Mouse (Mus musculus): ENCODE measurements around the gene Pik3cd.

Gene Pik3cd

DNA sequence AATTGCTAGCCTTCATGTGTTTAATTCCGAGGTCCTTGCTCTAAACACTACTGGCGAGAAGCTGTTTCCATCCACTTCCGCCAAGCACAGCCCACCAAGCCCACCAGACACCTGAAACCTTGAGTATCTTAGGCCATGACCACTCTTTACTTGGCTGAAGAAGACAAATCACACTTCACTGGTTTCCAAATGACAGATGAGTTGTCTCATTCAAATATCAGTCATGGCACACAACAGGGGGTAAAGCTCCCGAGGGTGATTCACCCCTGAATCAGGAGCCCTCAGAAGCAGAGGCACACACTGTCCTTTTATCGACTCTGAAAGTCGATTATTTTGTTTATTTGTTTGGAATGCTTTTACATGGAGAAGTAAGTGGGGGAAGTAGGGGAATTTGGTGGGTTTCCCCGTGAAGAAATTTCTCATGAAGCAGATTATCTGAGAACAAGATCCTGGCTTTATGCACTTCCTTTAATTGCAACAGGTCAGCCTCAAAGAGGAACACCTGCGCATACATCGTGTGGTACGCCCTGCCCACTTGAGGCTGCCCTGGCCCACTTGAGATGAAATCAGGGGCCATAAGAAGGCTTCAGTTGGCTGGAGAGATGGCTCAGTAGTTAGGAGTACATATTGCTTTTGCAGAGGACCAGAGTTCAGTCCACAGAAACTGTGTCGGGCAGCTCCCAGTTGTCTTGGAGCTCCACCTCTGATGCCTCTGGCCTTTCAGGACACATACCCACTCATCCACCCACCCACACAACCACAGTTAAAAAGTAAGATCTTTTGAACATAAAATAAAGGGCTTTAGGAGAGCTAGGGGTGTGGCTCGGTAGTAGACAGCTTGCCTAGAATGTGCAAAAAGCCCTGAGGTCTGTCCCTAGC lies 12.3 kb downstream of the Pik3cd start:
- no peak for DNase-seq (ENCODE audit: low spot score in 2 of 2)

DNA sequence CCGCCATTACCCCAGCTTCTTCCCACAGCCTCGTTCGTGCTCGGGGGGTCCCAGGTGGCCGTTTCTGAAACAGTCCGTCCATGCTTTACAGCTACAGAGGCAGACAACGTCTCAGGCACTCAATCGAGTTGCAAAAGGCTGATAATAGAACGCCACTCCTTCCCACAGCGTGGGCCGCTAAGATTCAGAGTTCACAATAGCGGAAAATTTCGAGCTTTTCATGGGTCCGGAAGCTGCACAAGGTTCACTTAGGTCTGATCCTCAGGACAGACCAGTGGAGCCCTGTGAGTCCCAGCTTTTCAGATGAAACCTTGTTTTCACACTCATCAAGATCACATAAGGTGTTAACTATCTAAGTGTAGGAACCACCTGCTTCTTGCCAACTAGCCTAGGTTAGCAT lies 13.5 kb downstream of the Pik3cd start:
- DNase-seq (ENCODE audit: low spot score in 2 of 2) = no peak

- no peak for DNase-seq (ENCODE audit: low spot score in 2 of 2)
Measured at GRCm38 (mm10) chr4:149684841-149685623, 17.3 kb downstream of the Pik3cd start.

DNA sequence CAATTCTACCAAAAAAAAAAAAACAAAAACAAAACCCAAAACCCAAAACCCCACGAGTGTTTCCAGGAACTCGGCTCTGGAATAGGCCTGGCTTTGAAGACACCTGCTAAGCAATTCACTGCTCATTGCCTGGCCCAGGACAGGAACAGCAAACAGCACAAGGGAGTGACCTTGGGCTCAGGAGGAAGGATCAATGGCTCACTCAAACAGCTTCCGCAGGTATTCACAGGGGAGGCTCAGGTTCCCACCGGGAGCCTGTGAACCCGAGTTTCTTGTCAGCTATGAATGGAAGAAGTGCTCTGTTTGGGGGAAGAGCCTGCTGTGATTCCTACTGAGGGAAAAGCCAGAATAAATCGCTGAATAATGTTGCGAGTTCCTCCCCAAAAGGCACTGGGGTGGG lies 18.5 kb downstream of the Pik3cd start:
- no peak for DNase-seq (ENCODE audit: low spot score in 2 of 2)

DNA sequence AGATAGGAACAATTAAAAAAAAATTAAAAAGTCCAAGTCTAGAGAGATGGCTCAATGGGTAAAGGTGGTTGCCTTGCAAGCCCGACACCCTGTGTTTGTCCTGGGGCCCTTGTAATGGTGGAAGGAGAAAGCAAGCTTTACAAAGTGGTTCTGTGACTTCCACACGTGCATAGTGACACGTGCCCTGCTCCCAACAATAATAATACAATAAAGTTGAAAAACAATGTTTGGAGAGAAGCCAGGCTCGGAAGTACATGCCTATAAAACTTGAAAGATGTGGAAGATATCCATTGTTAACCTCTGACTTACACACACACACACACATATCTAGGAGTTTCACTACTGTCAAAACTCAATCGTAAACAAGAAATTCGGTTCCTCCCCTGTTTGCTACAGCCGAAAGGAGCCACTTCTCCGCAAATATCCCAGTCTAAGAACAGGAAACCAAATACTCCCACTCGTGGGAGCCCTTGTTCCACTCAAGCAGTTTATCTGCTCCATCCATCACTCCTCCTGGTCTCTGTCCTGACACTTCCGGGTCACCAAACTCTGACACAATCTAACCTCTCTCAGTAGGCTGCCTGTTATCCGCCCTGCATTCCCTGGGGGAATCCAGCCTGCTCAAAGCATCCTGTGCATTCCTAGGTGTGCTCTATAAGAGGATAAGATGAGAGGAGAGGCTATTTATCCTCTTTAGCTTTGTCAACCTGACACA lies 23.2 kb downstream of the Pik3cd start:
- no peak for DNase-seq (ENCODE audit: low spot score in 2 of 2)

- no peak for DNase-seq (ENCODE audit: low spot score in 2 of 2)
Measured at GRCm38 (mm10) chr4:149678006-149678405, 24.4 kb downstream of the Pik3cd start.

GRCm38 (mm10) chr4:149675378-149676261 lies 26.8 kb downstream of the Pik3cd start:
- peak; percentile 38 to 66 for DNase-seq (ENCODE audit: low spot score in 2 of 2)

DNA sequence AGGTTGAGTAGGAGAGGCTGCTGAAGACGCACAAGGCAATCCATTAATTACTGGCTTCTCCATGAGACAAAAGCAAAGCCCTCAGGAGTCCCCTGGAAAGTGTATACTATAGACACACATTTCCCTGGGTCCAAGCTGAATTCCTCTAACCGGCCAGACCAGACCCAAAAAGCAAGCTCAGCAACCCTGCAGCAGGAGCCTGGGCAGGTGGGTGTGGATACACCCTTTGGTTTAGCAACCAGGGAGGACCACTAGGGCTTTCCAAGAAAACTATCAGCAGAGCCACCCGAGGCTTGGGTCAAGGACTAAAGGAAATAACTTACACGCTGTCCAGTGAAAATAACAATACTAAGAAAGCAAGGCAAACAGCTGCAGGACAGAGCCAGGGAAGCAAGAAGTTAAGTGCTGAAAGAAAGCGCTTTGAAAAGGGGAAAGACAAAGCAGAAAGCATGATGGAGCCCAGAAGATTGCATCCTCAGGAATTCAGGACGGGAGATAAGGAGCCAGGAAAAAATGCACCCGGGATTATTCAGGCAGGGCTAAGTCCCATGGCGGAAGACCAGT lies 27.5 kb downstream of the Pik3cd start:
- no peak for DNase-seq (ENCODE audit: low spot score in 2 of 2)

- no peak for DNase-seq (ENCODE audit: low spot score in 2 of 2)
Measured at GRCm38 (mm10) chr4:149672747-149673146, 29.6 kb downstream of the Pik3cd start.

- no peak for DNase-seq (ENCODE audit: low spot score in 2 of 2)
Measured at GRCm38 (mm10) chr4:149671175-149671574, 31.2 kb downstream of the Pik3cd start.

GRCm38 (mm10) chr4:149665692-149666090 lies 36.7 kb downstream of the Pik3cd start:
- no peak for DNase-seq (ENCODE audit: low spot score in 2 of 2)

- no peak for DNase-seq (ENCODE audit: low spot score in 2 of 2)
Measured at GRCm38 (mm10) chr4:149665016-149665691, 37.2 kb downstream of the Pik3cd start.

- DNase-seq (ENCODE audit: low spot score in 2 of 2) = no peak
Measured at GRCm38 (mm10) chr4:149663849-149664503, 38.4 kb downstream of the Pik3cd start.

GRCm38 (mm10) chr4:149661967-149662589 lies 40.3 kb downstream of the Pik3cd start:
- no peak for DNase-seq (ENCODE audit: low spot score in 2 of 2)

GRCm38 (mm10) chr4:149660598-149660997 lies 41.8 kb downstream of the Pik3cd start:
- no peak for DNase-seq (ENCODE audit: low spot score in 2 of 2)

DNA sequence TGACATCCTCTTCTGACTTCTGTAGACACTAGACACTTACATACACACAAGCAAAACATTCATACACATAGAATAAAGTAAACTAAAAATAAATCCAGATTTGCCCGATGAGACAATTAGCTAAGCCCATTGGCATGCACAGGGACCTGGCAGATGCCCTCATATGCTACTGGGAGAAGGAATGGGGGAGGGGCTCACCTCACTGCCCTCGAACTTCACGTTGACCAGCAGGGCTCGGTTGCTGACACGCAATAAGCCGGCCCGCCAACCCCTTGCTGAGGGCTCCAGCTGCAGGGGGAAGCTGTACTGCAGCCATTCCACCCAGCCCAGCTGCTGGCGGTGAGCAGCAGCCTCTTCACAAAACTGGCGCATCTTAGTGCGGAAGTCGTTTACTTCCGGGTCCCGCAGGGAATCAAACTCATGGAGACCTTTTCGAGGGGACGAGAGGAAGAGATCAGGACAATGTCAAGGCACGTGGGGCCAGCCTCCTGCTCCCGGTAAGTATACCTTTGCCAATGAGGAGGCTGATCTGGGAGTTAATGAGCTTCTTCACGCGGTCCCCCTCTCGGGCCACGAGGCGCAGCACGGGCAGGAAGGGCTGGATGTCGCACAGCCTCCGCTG lies 42.8 kb downstream of the Pik3cd start:
- DNase-seq (ENCODE audit: low spot score in 2 of 2) = no peak

DNA sequence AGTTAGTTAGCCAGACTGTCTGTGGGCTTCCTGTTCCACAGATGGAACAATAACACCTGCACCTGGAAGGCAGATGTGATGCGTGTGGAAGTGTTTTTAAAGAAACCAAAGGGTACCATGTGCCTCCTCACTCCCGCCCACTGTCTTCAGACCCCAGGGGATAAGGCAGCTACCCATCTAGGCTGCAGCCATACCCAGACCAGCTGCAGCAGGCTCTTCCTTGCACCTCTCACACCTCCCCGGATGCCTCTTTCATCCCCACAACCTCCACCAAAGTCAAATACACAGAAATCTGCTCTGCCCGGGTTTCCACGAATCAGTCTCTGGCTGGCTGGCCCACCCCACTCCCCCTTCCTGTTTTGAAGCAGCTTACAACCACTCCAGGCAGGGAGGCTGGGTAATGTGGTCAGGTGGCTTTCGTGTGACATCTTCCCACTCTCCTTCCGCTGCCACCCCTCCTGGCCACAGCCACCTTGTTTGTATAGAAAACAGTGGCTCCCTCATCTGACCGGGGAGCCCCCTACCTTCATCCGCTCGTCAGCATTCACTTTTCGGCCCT lies 44.4 kb downstream of the Pik3cd start:
- DNase-seq (ENCODE audit: low spot score in 2 of 2) = no peak

DNA sequence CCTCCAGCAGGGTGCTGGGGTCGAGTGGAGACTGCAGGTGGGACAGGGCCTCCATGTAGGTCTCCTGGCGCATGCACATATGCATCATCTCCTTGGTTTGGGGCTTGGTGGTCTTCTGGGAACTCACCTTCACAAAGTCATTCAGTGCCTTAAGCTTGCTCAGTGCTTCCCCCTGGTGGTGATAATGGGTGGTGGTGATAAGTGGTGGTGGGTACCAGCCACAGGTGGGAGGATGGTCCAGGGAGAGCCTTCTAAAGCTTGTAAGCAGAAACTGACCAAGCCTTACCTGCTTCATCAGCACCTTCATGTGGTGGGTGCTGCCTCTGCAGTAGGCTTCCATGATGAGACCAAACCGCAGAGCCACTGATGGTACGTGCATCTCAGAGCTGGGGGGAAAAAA lies 48.1 kb downstream of the Pik3cd start:
- DNase-seq (ENCODE audit: low spot score in 2 of 2) = no peak

Data from frontal cortex, postnatal 10 days (tissue).